Mouse (Mus musculus) hindbrain, postnatal 0 days (tissue): ENCODE data around the gene Med9. TPM values are rescaled to one million over a fixed set of nuclear protein-coding genes. Genes with fewer than 3 reads are reported as not detected.

ENCODE experiments used
- ATAC-seq: fragments of 200-750 bp; cut with Nextera tagmentation; 2 replicates; pipeline ENCODE4 v1.8.0; 2017; ENCODE audit warnings: mild to moderate bottlenecking, moderate TSS enrichment, moderate library complexity
- DNase-seq: peaks from one replicate; pipeline ENCODE4 v3.0.0-alpha.2; 2015; ENCODE audit warnings: low spot score
- H3K27ac ChIP-seq: fragments of 300-500 bp; sonication (generic); 2 replicates; pipeline ENCODE4 v1.5.1; 2014; ENCODE audit warnings: mild to moderate bottlenecking
- H3K27me3 ChIP-seq: fragments of 300-500 bp; sonication (generic); 2 replicates; pipeline ENCODE4 v1.6.1; 2014; ENCODE audit warnings: low read length, mixed read lengths; ENCODE audit not compliant: insufficient read depth
- H3K36me3 ChIP-seq: fragments of 300-500 bp; sonication (generic); 2 replicates; pipeline ENCODE4 v1.6.1; 2014; ENCODE audit warnings: low read length, mixed read lengths; ENCODE audit not compliant: insufficient read depth
- H3K4me1 ChIP-seq: fragments of 300-500 bp; sonication (generic); 2 replicates; pipeline ENCODE4 v1.6.1; 2014; ENCODE audit warnings: antibody characterized with exemption, low read length, mixed read lengths; ENCODE audit not compliant: insufficient read depth
- H3K4me2 ChIP-seq: fragments of 300-500 bp; sonication (generic); 2 replicates; pipeline ENCODE4 v1.6.1; 2014; ENCODE audit warnings: low read depth, mild to moderate bottlenecking, low read length, moderate library complexity, mixed read lengths
- H3K4me3 ChIP-seq: fragments of 300-500 bp; sonication (generic); 2 replicates; pipeline ENCODE4 v1.5.1; 2014; ENCODE audit warnings: low read length
- H3K9ac ChIP-seq: fragments of 300-500 bp; sonication (generic); replicated peaks from 2 replicates; pipeline ENCODE4 v1.6.1; 2014; ENCODE audit warnings: mild to moderate bottlenecking, low read length, moderate library complexity, mixed read lengths
- H3K9me3 ChIP-seq: fragments of 300-500 bp; sonication (generic); 2 replicates; pipeline ENCODE4 v1.6.1; 2016; ENCODE audit warnings: low read length, mixed read lengths
- CTCF ChIP-seq: IDR thresholded peaks from 2 replicates; pipeline ENCODE4 v1.5.1; 2016; ENCODE audit warnings: antibody characterized with exemption, control low read depth, low read depth
- WGBS: fragments of 180-500 bp; shearing (Covaris S2); extraction: QIAGEN DNeasy Blood & Tissue Kit; methylation state at CpG from one replicate; pipeline ENCODE4 v1.1.7; 2014; 5-methylcytosine and 5-hydroxymethylcytosine counted together
- polyA plus RNA-seq: library from polyadenylated mRNA; unstranded; fragments of >200 nt; fragmentation: Nextera tagmentation; extraction: Ambion mirVana; gene quantifications from 2 replicates; pipeline ENCODE4 v1.2.1, GENCODE M21; 2015
- total RNA-seq: library from RNA; depleted of rRNA; stranded (reverse); fragments of >200 nt; gene quantifications from 2 replicates; pipeline ENCODE4 v1.2.3, GENCODE M21; 2014

The Med9 gene
- total and polyA plus RNA-seq, 2 experiments from 2014 or later, result 34.1 to 39.7 TPM

GRCm38 (mm10) chr11:59977831-59978230 is 29.8 kb downstream of the Med9 start:
- WGBS, result 69% methylated on average over 5 of the region's 5 CpGs
- no peaks in the 10 kb centered on the region for H3K36me3 ChIP-seq
- no peak overlapping the region for H3K4me2 ChIP-seq
- no peak overlapping the region for H3K9ac ChIP-seq
- H3K27me3 ChIP-seq, result no peaks in the 10 kb centered on the region
- no peak overlapping the region for H3K4me3 ChIP-seq
- DNase-seq (no peak), ATAC-seq (no peak)
- no peak overlapping the region for H3K27ac ChIP-seq
- H3K4me1 ChIP-seq, result no peaks in the 10 kb centered on the region
- TF ChIP-seq CTCF, result no peak
- no peaks in the 10 kb centered on the region for H3K9me3 ChIP-seq

- Histone ChIP-seq H3K4me2 (no peak overlapping the region), H3K4me1 (no peaks in the 10 kb centered on the region), H3K9ac (no peak overlapping the region), H3K27me3 (no peaks in the 10 kb centered on the region), H3K27ac (no peak overlapping the region), H3K9me3 (no peaks in the 10 kb centered on the region), H3K36me3 (no peaks in the 10 kb centered on the region), H3K4me3 (no peak overlapping the region)
- WGBS, result 58% methylated on average over 1 of the region's 1 CpGs
- DNase-seq, result no peak
- no peak for ATAC-seq
- TF ChIP-seq CTCF, result no peak
Measured at GRCm38 (mm10) chr11:59989406-59989805, 41.4 kb downstream of the Med9 start.

- no peaks in the 10 kb centered on the region for H3K27me3 ChIP-seq
- no peaks in the 10 kb centered on the region for H3K9me3 ChIP-seq
- DNase-seq (no peak), ATAC-seq (no peak)
- WGBS, result 76% methylated on average over 8 of the region's 8 CpGs
- H3K4me1 ChIP-seq, result no peaks in the 10 kb centered on the region
- TF ChIP-seq CTCF, result no peak
- H3K4me2 ChIP-seq, result no peak overlapping the region
- no peaks in the 10 kb centered on the region for H3K36me3 ChIP-seq
- H3K4me3 ChIP-seq, result no peak overlapping the region
- H3K27ac ChIP-seq, result no peak overlapping the region
- H3K9ac ChIP-seq, result no peak overlapping the region
Measured at GRCm38 (mm10) chr11:59991365-59991764, 43.4 kb downstream of the Med9 start.

GRCm38 (mm10) chr11:59994318-59994717 is 46.3 kb downstream of the Med9 start:
- DNase-seq, result no peak
- 65% methylated on average over 9 of the region's 9 CpGs for WGBS
- no peaks in the 10 kb centered on the region for H3K36me3 ChIP-seq
- no peak overlapping the region for H3K4me2 ChIP-seq
- no peak overlapping the region for H3K27ac ChIP-seq
- no peak overlapping the region for H3K4me3 ChIP-seq
- H3K4me1 ChIP-seq, result no peaks in the 10 kb centered on the region
- TF ChIP-seq CTCF, result no peak
- no peaks in the 10 kb centered on the region for H3K9me3 ChIP-seq
- H3K9ac ChIP-seq, result no peak overlapping the region
- no peaks in the 10 kb centered on the region for H3K27me3 ChIP-seq
- no peak for ATAC-seq

- DNase-seq (no peak), ATAC-seq (no peak)
- no peak overlapping the region for H3K27ac ChIP-seq
- no peak overlapping the region for H3K4me2 ChIP-seq
- H3K4me3 ChIP-seq, result no peak overlapping the region
- no peaks in the 10 kb centered on the region for H3K4me1 ChIP-seq
- WGBS, result 82% methylated on average over 5 of the region's 5 CpGs
- no peak for TF ChIP-seq CTCF
- no peak overlapping the region for H3K9ac ChIP-seq
- no peaks in the 10 kb centered on the region for H3K36me3 ChIP-seq
- H3K27me3 ChIP-seq, result no peaks in the 10 kb centered on the region
- no peaks in the 10 kb centered on the region for H3K9me3 ChIP-seq
Measured at GRCm38 (mm10) chr11:60001231-60001980, 53.4 kb downstream of the Med9 start.

GRCm38 (mm10) chr11:60003811-60004210 is 55.8 kb downstream of the Med9 start:
- Histone ChIP-seq H3K4me3 (no peak overlapping the region), H3K27ac (no peak overlapping the region), H3K9me3 (no peaks in the 10 kb centered on the region), H3K4me1 (no peaks in the 10 kb centered on the region), H3K9ac (no peak overlapping the region), H3K4me2 (no peak overlapping the region), H3K36me3 (no peaks in the 10 kb centered on the region), H3K27me3 (no peaks in the 10 kb centered on the region)
- WGBS, result 80% methylated on average over 8 of the region's 8 CpGs
- no peak for TF ChIP-seq CTCF
- no peak for DNase-seq
- no peak for ATAC-seq

- 46% methylated on average over 6 of the region's 6 CpGs for WGBS
- H3K4me3 ChIP-seq, result no peak overlapping the region
- no peak for DNase-seq
Measured at GRCm38 (mm10) chr11:60004716-60005115, 56.7 kb downstream of the Med9 start.

More at GRCm38 (mm10) chr11:60004716-60005115, 56.7 kb downstream of the Med9 start:
- no peaks in the 10 kb centered on the region for H3K9me3 ChIP-seq
- H3K36me3 ChIP-seq, result no peaks in the 10 kb centered on the region
- peaks cover 7% of the 10 kb centered on the region; the same call in 1 of the 2 replicates for H3K4me1 ChIP-seq
- no peak overlapping the region for H3K27ac ChIP-seq
- H3K4me2 ChIP-seq, result no peak overlapping the region
- H3K27me3 ChIP-seq, result no peaks in the 10 kb centered on the region
- no peak overlapping the region for H3K9ac ChIP-seq
- no peak for TF ChIP-seq CTCF
- no peak for ATAC-seq
